Comparison of ENCODE assay signal across 10 mouse cellular contexts in the genomic region with DNA sequence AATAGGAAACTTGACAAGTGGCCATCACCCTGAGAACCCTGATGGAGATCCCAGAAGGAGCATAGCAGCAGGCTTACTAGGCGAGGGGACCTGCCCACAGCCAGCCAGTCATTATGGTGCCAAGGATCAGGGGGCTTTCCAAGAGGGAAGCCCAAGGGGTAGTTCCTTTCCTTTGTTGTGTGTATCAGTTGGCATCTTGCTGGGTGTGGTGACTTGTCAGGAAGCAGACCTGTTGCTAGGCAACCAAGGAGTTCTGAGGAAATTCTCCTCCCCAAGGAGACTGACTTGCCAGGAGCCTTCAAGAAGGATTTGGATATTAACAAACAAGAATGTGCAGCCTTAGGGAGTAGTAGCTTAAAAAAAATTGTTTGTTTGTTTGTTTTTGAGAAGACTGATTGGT. TPM values are rescaled to one million over a fixed set of nuclear protein-coding genes. Genes with fewer than 3 reads are reported as not detected.
DNase-seq lines count a peak whose midpoint lies in the region; ATAC-seq and TF ChIP-seq lines count a peak whose summit lies in the region.
"Had no signal": no experiment of that assay in that cellular context is flagged by ENCODE, and none has a peak within 500 bp of the region (broad histone marks: within the 10 kb centered on the region; RNA-seq: fewer than 3 reads in every experiment).

No protein-coding gene starts in this region.

- WGBS in lung, adult 2 months = 68% methylated on average over 1 of the region's 1 CpGs
- 59% methylated on average over 1 of the region's 1 CpGs for WGBS in embryonic facial prominence, embryonic 14.5 days
- 68% methylated on average over 1 of the region's 1 CpGs for WGBS in midbrain, embryonic 11.5 days

- H3K4me2 ChIP-seq in embryonic facial prominence, embryonic 14.5 days (ENCODE audit: low read depth, low read length) = no peak overlapping the region
- H3K4me2 ChIP-seq in midbrain, embryonic 11.5 days = no peak overlapping the region

- H3K9me3 ChIP-seq in embryonic facial prominence, embryonic 14.5 days (ENCODE audit: control insufficient read depth, low read length) = peaks cover 11% of the 10 kb centered on the region
- no peaks in the 10 kb centered on the region for H3K9me3 ChIP-seq in midbrain, embryonic 11.5 days (ENCODE audit: control insufficient read depth, low read length)
- H3K9me3 ChIP-seq: limb, embryonic 10.5 days had no signal

- H3K36me3 ChIP-seq in embryonic facial prominence, embryonic 14.5 days (ENCODE audit: control insufficient read depth, insufficient read depth, low read length) = no peaks in the 10 kb centered on the region
- no peaks in the 10 kb centered on the region for H3K36me3 ChIP-seq in midbrain, embryonic 11.5 days (ENCODE audit: control insufficient read depth, insufficient read depth, low read length)
- H3K36me3 ChIP-seq: limb, embryonic 10.5 days had no signal

- intact Hi-C loops in gastrocnemius, adult 2 months (cut with DNase I) = no loop called here

- TF ChIP-seq CTCF in gastrocnemius, adult 2 months (IDR thresholded peaks at IDR 0.05) = no peak
- TF ChIP-seq CTCF in lung, adult 2 months (IDR thresholded peaks at IDR 0.05; ENCODE audit: insufficient read depth, low read length) = no peak

- no peak for TF ChIP-seq POLR2A in lung, adult 2 months (IDR thresholded peaks at IDR 0.05; ENCODE audit: borderline replicate concordance, extremely low read depth, low read depth, low read length)

- H3K27me3 ChIP-seq in embryonic facial prominence, embryonic 14.5 days (replicated peaks; ENCODE audit: control insufficient read depth, insufficient read depth, low read length) = no peaks in the 10 kb centered on the region
- no peaks in the 10 kb centered on the region for H3K27me3 ChIP-seq in midbrain, embryonic 11.5 days (ENCODE audit: control insufficient read depth, insufficient read depth, low read length)

- no peak; the same call in 1 of the 2 replicates for ATAC-seq in embryonic facial prominence, embryonic 14.5 days (ENCODE audit: low read depth)
- ATAC-seq in monocyte, adult 5-6 weeks (replicated peaks; ENCODE audit: insufficient number of reproducible peaks, low FRiP score, low TSS enrichment, poor library complexity, severe bottlenecking) = no peak
- ATAC-seq in midbrain, embryonic 11.5 days (ENCODE audit: low FRiP score) = no peak

- no peak overlapping the region for H3K4me3 ChIP-seq in gastrocnemius, adult 2 months
- H3K4me3 ChIP-seq in lung, adult 2 months (replicated peaks; ENCODE audit: extremely low read depth, low read depth, low read length) = no peak overlapping the region
- H3K4me3 ChIP-seq in embryonic facial prominence, embryonic 14.5 days (ENCODE audit: low read depth, low read length) = no peak overlapping the region
- no peak overlapping the region for H3K4me3 ChIP-seq in midbrain, embryonic 11.5 days (ENCODE audit: low read depth, low read length)
- H3K4me3 ChIP-seq: limb, embryonic 10.5 days had no signal

- DNase-seq in gastrocnemius, adult 2 months = peak; percentile 56
- no peak for DNase-seq in gastrocnemius, postnatal 4 days (ENCODE audit: low spot score in 2 of 2)
- DNase-seq in lung, adult 18-20 months = peak; percentile 47 to 71
- no peak for DNase-seq in lung, adult 2 months
- DNase-seq in embryonic facial prominence, embryonic 14.5 days (ENCODE audit: low spot score) = peak; percentile 79
- DNase-seq in lung, postnatal 4 days = peak; percentile 19 to 52
- no peak for DNase-seq in midbrain, embryonic 11.5 days (ENCODE audit: low spot score, missing footprints)
- DNase-seq: thymus, adult 18-20 months had no signal

- no peaks in the 10 kb centered on the region; the same call in 1 of the 2 replicates for H3K4me1 ChIP-seq in lung, adult 2 months (ENCODE audit: control insufficient read depth, insufficient read depth, low read length)
- H3K4me1 ChIP-seq in embryonic facial prominence, embryonic 14.5 days (ENCODE audit: control insufficient read depth, insufficient read depth, low read length) = no peaks in the 10 kb centered on the region
- no peaks in the 10 kb centered on the region for H3K4me1 ChIP-seq in midbrain, embryonic 11.5 days (ENCODE audit: control insufficient read depth, insufficient read depth, low read length)

- H3K9ac ChIP-seq in embryonic facial prominence, embryonic 14.5 days (ENCODE audit: low read depth, low read length) = no peak overlapping the region
- no peak overlapping the region for H3K9ac ChIP-seq in midbrain, embryonic 11.5 days (ENCODE audit: low read length)

- H3K27ac ChIP-seq in gastrocnemius, adult 2 months = peak overlapping the region; percentile 53
- no peak overlapping the region for H3K27ac ChIP-seq in embryonic facial prominence, embryonic 14.5 days (replicated peaks; ENCODE audit: low read depth, low read length)
- no peak overlapping the region for H3K27ac ChIP-seq in midbrain, embryonic 11.5 days (ENCODE audit: low read depth, low read length)
- H3K27ac ChIP-seq: limb, embryonic 10.5 days had no signal

RNA-seq across cellular contexts. Expression of a gene that starts 25.7 kb away (rescaled TPM):
- under 1 TPM; 0.39 to 0.61 TPM for total RNA-seq in gastrocnemius, adult 2 months (2021)
- total RNA-seq in gastrocnemius, postnatal 4 days (2021) = 1 to 10 TPM; 2.0 to 2.2 TPM
- polyA plus RNA-seq in lung, adult 2 months (2012; rRNA removed) = 1.3 and 3.6 TPM in 2 replicates
- polyA plus RNA-seq in embryonic facial prominence, embryonic 14.5 days (2014; fragmentation: Nextera tagmentation; extraction: Ambion mirVana) = 4.1 and 6.6 TPM in 2 replicates
- 6.7 to 12.9 TPM (median 12.1 TPM) in 3 replicates for total RNA-seq in monocyte, adult 5-6 weeks (2017)
- polyA plus RNA-seq in midbrain, embryonic 11.5 days (2014; fragmentation: Nextera tagmentation; extraction: Ambion mirVana) = 0.22 TPM in 1 of 2 replicates, not detected in the other

Comparison
In these comparisons a context has a peak if more than half of its experiments do, and no peak if none do; other contexts are left out.
1. DNase-seq: peak in gastrocnemius, adult 2 months (single experiment), lung, adult 18-20 months (2 of 2), embryonic facial prominence, embryonic 14.5 days (single experiment) and lung, postnatal 4 days (2 of 2); none in gastrocnemius, postnatal 4 days (0 of 2), lung, adult 2 months (single experiment) and midbrain, embryonic 11.5 days (single experiment).